Mouse (Mus musculus) stomach, postnatal 0 days (tissue): ENCODE data around the gene Tyw3. TPM values are rescaled to one million over a fixed set of nuclear protein-coding genes. Genes with fewer than 3 reads are reported as not detected.

Experiments
- ATAC-seq: fragments of 200-750 bp; cut with Nextera tagmentation; 2 replicates; pipeline ENCODE4 v1.8.0; 2017; ENCODE audit not compliant: low FRiP score, low TSS enrichment
- DNase-seq: peaks from one replicate; pipeline ENCODE4 v3.0.0-alpha.2; 2016; ENCODE audit warnings: low spot score
- H3K27ac ChIP-seq: fragments of 300-500 bp; sonication (generic); replicated peaks from 2 replicates; pipeline ENCODE4 v1.5.1; 2014; ENCODE audit warnings: mild to moderate bottlenecking, control low read depth
- H3K27me3 ChIP-seq: fragments of 300-500 bp; sonication (generic); 2 replicates; pipeline ENCODE4 v1.6.1; 2014; ENCODE audit warnings: low read length; ENCODE audit not compliant: control insufficient read depth, insufficient read depth
- H3K36me3 ChIP-seq: fragments of 300-500 bp; sonication (generic); 2 replicates; pipeline ENCODE4 v1.6.1; 2014; ENCODE audit warnings: low read length, mixed read lengths; ENCODE audit not compliant: control insufficient read depth, insufficient read depth
- H3K4me1 ChIP-seq: fragments of 300-500 bp; sonication (generic); replicated peaks from 2 replicates; pipeline ENCODE4 v1.6.1; 2014; ENCODE audit warnings: antibody characterized with exemption; ENCODE audit not compliant: control insufficient read depth, insufficient read depth
- H3K4me2 ChIP-seq: fragments of 300-500 bp; sonication (generic); replicated peaks from 2 replicates; pipeline ENCODE4 v1.6.1; 2014; ENCODE audit warnings: low read depth, mild to moderate bottlenecking, control low read depth, moderate library complexity
- H3K4me3 ChIP-seq: fragments of 300-500 bp; sonication (generic); 2 replicates; pipeline ENCODE4 v1.5.1; 2014; ENCODE audit warnings: low read depth, low read length, control low read depth
- H3K9ac ChIP-seq: fragments of 300-500 bp; sonication (generic); 2 replicates; pipeline ENCODE4 v1.6.1; 2014; ENCODE audit warnings: mild to moderate bottlenecking, low read length, control low read depth, mixed read lengths
- H3K9me3 ChIP-seq: fragments of 300-500 bp; sonication (generic); 2 replicates; pipeline ENCODE4 v1.6.1; 2016; ENCODE audit warnings: low read length; ENCODE audit not compliant: control insufficient read depth
- CTCF ChIP-seq: IDR thresholded peaks from 2 replicates; pipeline ENCODE4 v1.5.1; 2016; ENCODE audit warnings: antibody characterized with exemption, low read depth, mild to moderate bottlenecking, moderate library complexity
- EP300 ChIP-seq: optimal IDR thresholded peaks from 2 replicates; pipeline ENCODE3; 2016; ENCODE audit warnings: antibody characterized with exemption
- WGBS: fragments of 180-500 bp; shearing (Covaris S2); extraction: QIAGEN DNeasy Blood & Tissue Kit; methylation state at CpG from one replicate; pipeline ENCODE4 v1.1.7; 2014; 5-methylcytosine and 5-hydroxymethylcytosine counted together
- polyA plus RNA-seq: library from polyadenylated mRNA; unstranded; fragments of >200 nt; fragmentation: Nextera tagmentation; extraction: Ambion mirVana; gene quantifications from 2 replicates; pipeline ENCODE4 v1.2.1, GENCODE M21; 2015

Tyw3 gene
- polyA plus RNA-seq, 1 experiment from 2014 or later, result 5.5 TPM

- no peaks in the 10 kb centered on the region for H3K9me3 ChIP-seq
- H3K9ac ChIP-seq, result no peak overlapping the region
- DNase-seq (no peak), ATAC-seq (no peak)
- WGBS, result 91% methylated on average over 8 of the region's 8 CpGs
- H3K27me3 ChIP-seq, result no peaks in the 10 kb centered on the region
- H3K4me3 ChIP-seq, result no peak overlapping the region
- no peaks in the 10 kb centered on the region for H3K36me3 ChIP-seq
- no peak overlapping the region for H3K27ac ChIP-seq
- no peaks in the 10 kb centered on the region for H3K4me1 ChIP-seq
- no peak overlapping the region for H3K4me2 ChIP-seq
- TF ChIP-seq CTCF, result no peak
- TF ChIP-seq EP300, result no peak
Observed at GRCm38 (mm10) chr3:154577895-154578294, 19.0 kb downstream of the Tyw3 start.

- H3K27me3 ChIP-seq, result no peaks in the 10 kb centered on the region
- ATAC-seq (no peak), DNase-seq (peak; percentile 10)
- H3K4me2 ChIP-seq, result no peak overlapping the region
- H3K4me1 ChIP-seq, result no peaks in the 10 kb centered on the region
- WGBS, result 40% methylated on average over 6 of the region's 6 CpGs
- no peak overlapping the region for H3K27ac ChIP-seq
- H3K36me3 ChIP-seq, result no peaks in the 10 kb centered on the region
- no peaks in the 10 kb centered on the region for H3K9me3 ChIP-seq
- no peak overlapping the region for H3K9ac ChIP-seq
- no peak overlapping the region for H3K4me3 ChIP-seq
- no peak for TF ChIP-seq CTCF
- TF ChIP-seq EP300, result no peak
Observed at GRCm38 (mm10) chr3:154573666-154574065, 23.2 kb downstream of the Tyw3 start.

- TF ChIP-seq CTCF (peak; percentile 94), EP300 (no peak)
- Histone ChIP-seq H3K27ac (no peak overlapping the region), H3K4me3 (no peak overlapping the region), H3K9ac (no peak overlapping the region), H3K9me3 (no peaks in the 10 kb centered on the region), H3K36me3 (no peaks in the 10 kb centered on the region), H3K27me3 (no peaks in the 10 kb centered on the region), H3K4me1 (no peaks in the 10 kb centered on the region), H3K4me2 (no peak overlapping the region)
- 13% methylated on average over 12 of the region's 12 CpGs for WGBS
- peak; percentile 77 for ATAC-seq
- peak; percentile 78 for DNase-seq
Observed at GRCm38 (mm10) chr3:154572341-154572972, 24.4 kb downstream of the Tyw3 start.

- 5% methylated on average over 12 of the region's 12 CpGs for WGBS
- DNase-seq, result peak; percentile 13
- no peak for ATAC-seq
- Histone ChIP-seq H3K36me3 (no peaks in the 10 kb centered on the region), H3K4me2 (0 out of 2 replicates have a peak overlapping the region, but pooled peaks have one; percentile 5), H3K9me3 (no peaks in the 10 kb centered on the region), H3K4me3 (0 out of 2 replicates have a peak overlapping the region, but pooled peaks have one; percentile 8), H3K4me1 (no peaks in the 10 kb centered on the region), H3K9ac (no peak overlapping the region), H3K27ac (no peak overlapping the region), H3K27me3 (no peaks in the 10 kb centered on the region)
- TF ChIP-seq CTCF (no peak), EP300 (no peak)
Observed at GRCm38 (mm10) chr3:154570786-154571185, 26.1 kb downstream of the Tyw3 start.

GRCm38 (mm10) chr3:154570029-154570575, 26.8 kb downstream of the Tyw3 start:
- Histone ChIP-seq H3K4me2 (no peak overlapping the region), H3K9me3 (no peaks in the 10 kb centered on the region), H3K27me3 (no peaks in the 10 kb centered on the region), H3K4me3 (no peak overlapping the region), H3K36me3 (no peaks in the 10 kb centered on the region), H3K9ac (no peak overlapping the region), H3K4me1 (no peaks in the 10 kb centered on the region), H3K27ac (no peak overlapping the region)
- DNase-seq (no peak), ATAC-seq (no peak)
- 32% methylated on average over 14 of the region's 14 CpGs for WGBS
- TF ChIP-seq CTCF (no peak), EP300 (no peak)

- DNase-seq, result no peak
- Histone ChIP-seq H3K4me1 (no peaks in the 10 kb centered on the region), H3K27me3 (no peaks in the 10 kb centered on the region), H3K4me2 (no peak overlapping the region), H3K36me3 (no peaks in the 10 kb centered on the region), H3K4me3 (no peak overlapping the region), H3K9me3 (no peaks in the 10 kb centered on the region), H3K27ac (no peak overlapping the region), H3K9ac (no peak overlapping the region)
- ATAC-seq, result no peak
- TF ChIP-seq CTCF (no peak), EP300 (no peak)
- WGBS, result 61% methylated on average over 3 of the region's 3 CpGs
Observed at GRCm38 (mm10) chr3:154565437-154565836, 31.5 kb downstream of the Tyw3 start.
